Mouse (Mus musculus) forelimb bud, embryonic 11.5 days (tissue): ENCODE measurements at regions not wholly inside any gene's neighbourhood (a gene's known extent, or its start where the extent isn't known, plus 50 kb on each side); places are given as distances from the start of the nearest gene placed in this dataset.

Experiments used
- DNase-seq: peaks from one replicate; pipeline ENCODE4 v3.0.0-alpha.2; 2012; ENCODE audit warnings: low read depth, low spot score

- DNase-seq, result peak; percentile 70
Measured at GRCm38 (mm10) chr15:7459992-7460820, 62.0 kb upstream of the Egflam start.

GRCm38 (mm10) chr15:7462549-7462948 lies 64.4 kb upstream of the Egflam start:
- no peak for DNase-seq

GRCm38 (mm10) chr15:7463444-7464350 lies 65.5 kb upstream of the Egflam start:
- no peak for DNase-seq

GRCm38 (mm10) chr15:7480211-7480610 lies 82.0 kb upstream of the Egflam start:
- DNase-seq, result no peak

GRCm38 (mm10) chr15:7480792-7481210 lies 82.6 kb upstream of the Egflam start:
- DNase-seq, result no peak

- no peak for DNase-seq
Measured at GRCm38 (mm10) chr15:7483686-7484085, 85.5 kb upstream of the Egflam start.

DNA sequence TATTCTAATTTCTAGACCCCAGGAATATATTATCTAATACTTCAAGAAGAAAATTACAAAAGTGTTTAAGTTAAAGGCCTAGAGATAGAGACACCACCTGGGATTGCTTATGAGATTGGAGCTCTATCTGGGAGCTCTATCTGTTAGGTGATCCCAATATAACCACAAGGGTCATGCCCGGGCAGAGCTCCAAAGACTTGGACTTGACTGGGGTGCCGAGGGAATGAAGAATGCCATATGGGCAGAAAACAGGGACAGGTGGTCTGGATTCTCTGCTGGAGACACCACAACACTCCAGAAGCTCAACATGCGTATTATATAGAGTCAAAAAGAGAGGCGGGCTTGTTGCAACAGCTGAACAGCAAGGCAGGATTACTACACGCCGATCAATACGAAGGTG lies 92.9 kb upstream of the Egflam start:
- DNase-seq, result no peak

- no peak for DNase-seq
Measured at GRCm38 (mm10) chr15:7493126-7493669, 95.0 kb upstream of the Egflam start.

DNA sequence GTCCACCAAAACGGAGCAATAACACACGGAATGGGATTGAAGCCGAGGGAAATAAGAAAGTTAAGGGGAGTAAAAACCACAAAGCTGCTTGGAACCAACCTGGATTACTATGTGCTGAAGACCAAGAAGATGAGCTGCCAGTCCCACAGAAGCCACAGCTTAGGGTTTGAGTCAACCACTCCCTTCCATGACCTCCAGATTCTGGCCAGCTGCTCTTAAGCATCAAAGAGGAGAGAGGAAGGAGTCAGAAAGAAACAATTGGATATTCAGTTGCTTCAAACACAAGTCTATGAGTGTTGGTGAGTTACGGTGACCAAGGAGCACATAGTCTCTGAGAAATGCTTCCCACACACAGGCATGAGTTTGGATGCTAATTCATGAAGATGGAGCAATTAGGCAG lies 99.7 kb upstream of the Egflam start:
- DNase-seq, result no peak

GRCm38 (mm10) chr15:7508535-7508934 lies 110.3 kb upstream of the Egflam start:
- no peak for DNase-seq

DNA sequence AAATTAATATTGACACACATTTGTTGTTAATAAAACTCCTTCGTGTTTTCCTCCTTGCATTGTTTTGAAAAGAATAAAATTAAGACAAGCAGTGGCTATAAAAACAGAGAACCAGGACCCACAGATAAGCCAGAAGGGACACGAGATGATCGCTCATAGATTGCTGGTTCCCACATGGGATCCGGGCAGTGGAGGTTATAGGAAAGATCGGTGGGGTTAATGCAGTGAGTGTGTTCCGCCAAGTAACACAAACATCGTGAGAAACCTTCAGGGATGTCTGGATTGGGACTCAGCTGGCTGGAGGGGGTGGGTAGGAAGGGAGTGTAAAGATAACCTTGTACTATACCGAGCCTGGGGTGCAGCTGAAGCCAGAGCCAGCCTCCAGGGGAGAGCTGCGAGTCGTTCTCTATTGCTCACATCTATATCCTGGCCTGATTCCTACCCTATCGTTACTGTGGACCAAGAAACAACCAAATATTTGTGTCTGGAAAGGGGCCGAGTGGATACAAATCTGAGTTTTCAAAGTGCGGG lies 116.6 kb upstream of the Egflam start:
- no peak for DNase-seq

DNA sequence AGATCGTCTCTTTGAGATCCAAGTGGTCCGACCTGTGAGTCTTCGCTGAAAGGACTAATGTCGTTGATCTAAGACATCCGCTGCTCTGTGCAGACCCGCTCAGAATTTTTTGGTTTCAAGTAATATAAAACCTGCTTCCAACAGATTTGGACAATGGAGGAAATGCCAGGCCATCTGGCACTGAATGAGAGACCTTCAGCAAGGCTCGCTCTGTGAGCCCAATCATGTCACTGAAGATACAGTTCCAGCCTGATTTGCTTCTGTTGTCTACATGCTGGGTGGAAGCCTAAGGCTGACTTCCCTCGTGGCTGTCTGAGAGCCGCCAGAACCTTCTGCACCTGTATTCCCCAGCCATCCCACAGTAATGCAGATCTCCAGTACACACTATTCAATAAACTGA lies 123.4 kb upstream of the Egflam start:
- no peak for DNase-seq

- no peak for DNase-seq
Measured at GRCm38 (mm10) chr15:7522902-7523786, 124.9 kb upstream of the Egflam start.

DNA sequence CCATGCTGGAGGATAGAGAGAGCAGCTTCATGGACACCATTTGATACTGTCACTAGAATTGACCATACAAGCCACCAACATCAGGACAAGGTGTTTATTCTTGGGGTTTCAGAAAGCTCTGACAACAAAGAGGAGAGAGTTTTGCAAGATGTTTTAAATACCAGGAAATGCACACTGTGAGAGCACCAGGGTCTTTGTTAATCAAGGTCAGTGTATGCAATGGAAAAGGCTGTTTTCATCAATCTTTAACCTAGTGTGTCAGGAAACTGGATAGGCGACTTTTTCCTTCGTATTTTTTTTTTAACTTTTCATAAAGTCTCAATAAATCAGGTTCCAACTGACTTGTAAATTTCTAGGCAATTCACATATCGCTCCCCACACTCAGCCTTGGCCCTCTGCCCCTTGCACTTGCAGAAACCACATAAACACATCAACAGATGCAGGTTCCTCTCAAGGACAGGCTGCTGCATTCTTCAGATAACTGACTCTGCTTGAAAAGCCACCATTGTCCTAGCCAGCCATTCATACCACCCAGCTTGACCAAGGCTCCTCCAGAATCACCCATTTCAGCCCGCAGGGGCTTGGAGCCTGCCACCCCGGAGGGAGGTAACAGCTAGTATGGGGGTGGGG lies 132.9 kb upstream of the Egflam start:
- DNase-seq, result peak; percentile 43

GRCm38 (mm10) chr15:7537858-7538257 lies 139.7 kb upstream of the Egflam start:
- no peak for DNase-seq

GRCm38 (mm10) chr15:7553190-7553895 lies 155.1 kb upstream of the Egflam start:
- no peak for DNase-seq

- no peak for DNase-seq
Measured at GRCm38 (mm10) chr15:7554433-7554832, 156.2 kb upstream of the Egflam start.

- no peak for DNase-seq
Measured at GRCm38 (mm10) chr15:7563279-7563678, 165.1 kb upstream of the Egflam start.

GRCm38 (mm10) chr15:7563726-7564125 lies 165.5 kb upstream of the Egflam start:
- no peak for DNase-seq

DNA sequence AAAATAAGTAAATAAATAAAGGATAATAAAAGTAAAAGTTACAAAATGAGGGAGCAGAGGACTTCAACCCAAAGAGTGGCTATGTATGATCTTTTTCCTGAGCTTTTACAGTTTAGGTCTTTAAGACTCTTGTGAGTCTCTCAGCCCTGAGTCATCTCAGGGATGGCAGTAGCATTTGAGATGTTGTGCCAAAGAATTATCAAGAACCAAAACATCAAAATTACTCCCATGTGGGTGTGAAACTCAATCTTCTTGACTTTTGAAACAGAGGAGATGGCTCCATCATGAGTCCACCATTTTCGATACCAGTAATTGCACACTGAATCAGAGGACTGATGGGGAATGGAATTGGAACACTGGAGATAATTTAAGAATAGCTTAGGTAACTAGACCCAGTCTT lies 174.0 kb upstream of the Egflam start:
- no peak for DNase-seq
